Mouse (Mus musculus): Measurements from ENCODE around the gene Myb.

DNA sequence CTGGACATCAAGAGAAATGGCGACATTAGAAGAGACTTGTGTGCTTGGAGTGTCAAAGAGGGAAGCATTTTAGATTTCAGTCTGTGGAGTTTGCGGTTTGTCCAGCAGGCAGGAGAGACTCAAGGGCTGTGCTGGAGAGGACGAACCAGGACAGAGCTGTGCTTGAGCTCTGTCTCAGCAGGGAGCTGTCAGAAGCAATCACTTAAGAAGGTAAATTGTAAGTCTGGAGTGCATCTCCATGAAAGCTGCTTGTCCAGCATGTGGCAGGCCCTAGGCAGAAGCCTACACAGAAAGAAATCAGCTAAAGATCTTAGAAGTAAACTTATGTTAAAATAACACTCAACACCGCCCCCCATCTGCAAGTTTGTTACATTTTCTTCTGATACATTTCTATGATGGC is 4.6 kb upstream of the Myb start:
- no peak for TF ChIP-seq CTCF (IDR thresholded peaks at IDR 0.05; ENCODE audit: low read depth)
- TF ChIP-seq EP300 (optimal IDR thresholded peaks at IDR 0.05), result no peak
